Mouse (Mus musculus): ENCODE measurements around the gene Fam160a1. TPM values are rescaled to one million over a fixed set of nuclear protein-coding genes. Genes with fewer than 3 reads are reported as not detected.

The Fam160a1 gene
- polyA plus RNA-seq, 1 experiment from 2014 or later, result 5.1 TPM

- Histone ChIP-seq H3K4me2 (no peak overlapping the region), H3K36me3 (no peaks in the 10 kb centered on the region), H3K27ac (no peak overlapping the region), H3K27me3 (no peaks in the 10 kb centered on the region), H3K4me1 (peaks cover 17% of the 10 kb centered on the region), H3K9me3 (replicated peaks) (no peaks in the 10 kb centered on the region), H3K4me3 (replicated peaks) (no peak overlapping the region), H3K9ac (no peak overlapping the region)
- ATAC-seq (replicated peaks; ENCODE audit: low FRiP score), result no peak
- 89% methylated on average over 1 of the region's 1 CpGs for WGBS
Measured at GRCm38 (mm10) chr3:85846316-85846715, 29.2 kb upstream of the Fam160a1 start.

DNA sequence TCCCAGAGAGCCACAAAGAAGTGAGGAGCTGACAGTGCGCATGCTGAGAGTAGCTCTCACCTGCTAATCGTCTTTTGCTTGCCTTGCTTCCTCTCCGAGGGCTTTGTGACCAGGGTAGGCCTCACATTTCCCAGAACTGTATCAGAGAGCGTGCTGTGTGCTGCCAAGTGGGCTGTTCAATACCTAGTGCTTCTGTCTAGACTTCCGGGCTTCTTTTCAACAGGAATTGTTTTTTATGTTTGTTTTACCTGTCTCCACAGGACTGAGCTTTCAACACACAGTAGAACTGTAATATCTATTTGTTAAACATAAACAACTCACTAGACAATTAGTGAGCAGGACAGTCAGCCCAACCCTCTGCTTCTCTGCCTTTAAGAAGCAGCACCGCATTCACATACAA lies 28.2 kb upstream of the Fam160a1 start:
- H3K36me3 ChIP-seq, result no peaks in the 10 kb centered on the region
- H3K9me3 ChIP-seq (replicated peaks), result no peaks in the 10 kb centered on the region
- WGBS, result 86% methylated on average over 6 of the region's 6 CpGs
- peaks cover 17% of the 10 kb centered on the region for H3K4me1 ChIP-seq
- no peaks in the 10 kb centered on the region for H3K27me3 ChIP-seq
- H3K4me2 ChIP-seq, result no peak overlapping the region
- no peak overlapping the region for H3K4me3 ChIP-seq (replicated peaks)
- no peak overlapping the region for H3K27ac ChIP-seq
- no peak for ATAC-seq (replicated peaks; ENCODE audit: low FRiP score)
- H3K9ac ChIP-seq, result no peak overlapping the region

- H3K4me1 ChIP-seq, result peaks cover 17% of the 10 kb centered on the region
- no peaks in the 10 kb centered on the region for H3K9me3 ChIP-seq (replicated peaks)
- no peaks in the 10 kb centered on the region for H3K27me3 ChIP-seq
- peak overlapping the region; percentile 83 for H3K27ac ChIP-seq
- no peak overlapping the region for H3K9ac ChIP-seq
- H3K36me3 ChIP-seq, result no peaks in the 10 kb centered on the region
- ATAC-seq (replicated peaks; ENCODE audit: low FRiP score), result no peak
- H3K4me3 ChIP-seq (replicated peaks), result no peak overlapping the region
- H3K4me2 ChIP-seq, result no peak overlapping the region
Measured at GRCm38 (mm10) chr3:85842881-85843218, 25.8 kb upstream of the Fam160a1 start.

GRCm38 (mm10) chr3:85842177-85842880 lies 25.2 kb upstream of the Fam160a1 start:
- Histone ChIP-seq H3K9ac (no peak overlapping the region), H3K27ac (peak overlapping the region; percentile 83), H3K9me3 (replicated peaks) (no peaks in the 10 kb centered on the region), H3K4me3 (replicated peaks) (no peak overlapping the region), H3K27me3 (no peaks in the 10 kb centered on the region), H3K4me2 (peak overlapping the region; percentile 21), H3K36me3 (no peaks in the 10 kb centered on the region), H3K4me1 (peaks cover 17% of the 10 kb centered on the region)
- peak; percentile 14; the same call in 1 of the 2 replicates for ATAC-seq (replicated peaks; ENCODE audit: low FRiP score)
- WGBS, result 16% methylated on average over 9 of the region's 9 CpGs

- Histone ChIP-seq H3K4me1 (peaks cover 17% of the 10 kb centered on the region), H3K27ac (peak overlapping the region; percentile 83), H3K4me3 (replicated peaks) (no peak overlapping the region), H3K4me2 (peak overlapping the region; percentile 21; the same call in 1 of the 2 replicates), H3K27me3 (no peaks in the 10 kb centered on the region), H3K9me3 (replicated peaks) (no peaks in the 10 kb centered on the region), H3K36me3 (no peaks in the 10 kb centered on the region), H3K9ac (no peak overlapping the region)
- WGBS, result 22% methylated on average over 2 of the region's 2 CpGs
- ATAC-seq (replicated peaks; ENCODE audit: low FRiP score), result peak; percentile 74
Measured at GRCm38 (mm10) chr3:85841454-85842176, 24.5 kb upstream of the Fam160a1 start.

DNA sequence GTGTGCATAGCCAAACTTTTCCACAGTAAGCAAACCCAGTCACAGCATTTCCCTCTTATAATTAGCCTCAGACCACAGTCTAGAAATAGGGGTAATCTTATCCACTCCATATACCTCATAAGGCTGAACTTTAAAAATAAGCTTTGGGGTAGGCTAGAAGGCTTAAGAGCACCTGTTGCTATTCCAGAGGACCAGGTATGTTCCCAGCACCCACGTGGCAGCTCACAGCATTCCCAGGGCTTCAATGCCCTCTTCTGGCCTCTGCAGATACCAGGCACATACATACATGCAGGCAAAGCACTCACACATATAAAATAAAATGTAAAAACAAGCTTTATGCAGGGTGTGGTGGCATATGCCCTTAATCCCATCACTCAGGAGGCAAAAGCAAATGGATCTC lies 16.5 kb upstream of the Fam160a1 start:
- Histone ChIP-seq H3K4me3 (replicated peaks) (no peak overlapping the region), H3K9ac (no peak overlapping the region), H3K27ac (no peak overlapping the region; the same call in 1 of the 2 replicates), H3K4me1 (peaks cover 19% of the 10 kb centered on the region), H3K4me2 (no peak overlapping the region), H3K36me3 (no peaks in the 10 kb centered on the region), H3K27me3 (no peaks in the 10 kb centered on the region), H3K9me3 (replicated peaks) (no peaks in the 10 kb centered on the region)
- no peak for ATAC-seq (replicated peaks; ENCODE audit: low FRiP score)
- 82% methylated on average over 1 of the region's 1 CpGs for WGBS

GRCm38 (mm10) chr3:85832490-85833155 lies 15.5 kb upstream of the Fam160a1 start:
- Histone ChIP-seq H3K9ac (no peak overlapping the region), H3K27me3 (no peaks in the 10 kb centered on the region), H3K4me1 (peaks cover 24% of the 10 kb centered on the region), H3K27ac (peak overlapping the region; percentile 52; the same call in 1 of the 2 replicates), H3K4me2 (no peak overlapping the region), H3K36me3 (no peaks in the 10 kb centered on the region), H3K9me3 (replicated peaks) (no peaks in the 10 kb centered on the region), H3K4me3 (replicated peaks) (no peak overlapping the region)
- no peak for ATAC-seq (replicated peaks; ENCODE audit: low FRiP score)
- WGBS, result 54% methylated on average over 10 of the region's 10 CpGs

- ATAC-seq (replicated peaks; ENCODE audit: low FRiP score), result no peak
- Histone ChIP-seq H3K27me3 (no peaks in the 10 kb centered on the region), H3K9me3 (replicated peaks) (no peaks in the 10 kb centered on the region), H3K4me3 (replicated peaks) (no peak overlapping the region), H3K27ac (no peak overlapping the region), H3K36me3 (no peaks in the 10 kb centered on the region), H3K9ac (no peak overlapping the region), H3K4me2 (no peak overlapping the region), H3K4me1 (peaks cover 30% of the 10 kb centered on the region)
- WGBS, result 59% methylated on average over 1 of the region's 1 CpGs
Measured at GRCm38 (mm10) chr3:85831785-85832184, 14.7 kb upstream of the Fam160a1 start.

- no peak overlapping the region for H3K9ac ChIP-seq
- H3K4me1 ChIP-seq, result peaks cover 30% of the 10 kb centered on the region
- H3K27me3 ChIP-seq, result no peaks in the 10 kb centered on the region
- no peak overlapping the region for H3K4me2 ChIP-seq
- ATAC-seq (replicated peaks; ENCODE audit: low FRiP score), result no peak; the same call in 1 of the 2 replicates
- H3K36me3 ChIP-seq, result no peaks in the 10 kb centered on the region
- H3K4me3 ChIP-seq (replicated peaks), result no peak overlapping the region
- peak overlapping the region; percentile 62 for H3K27ac ChIP-seq
- H3K9me3 ChIP-seq (replicated peaks), result no peaks in the 10 kb centered on the region
- 43% methylated on average over 4 of the region's 4 CpGs for WGBS
Measured at GRCm38 (mm10) chr3:85829047-85829446, 12.0 kb upstream of the Fam160a1 start.

DNA sequence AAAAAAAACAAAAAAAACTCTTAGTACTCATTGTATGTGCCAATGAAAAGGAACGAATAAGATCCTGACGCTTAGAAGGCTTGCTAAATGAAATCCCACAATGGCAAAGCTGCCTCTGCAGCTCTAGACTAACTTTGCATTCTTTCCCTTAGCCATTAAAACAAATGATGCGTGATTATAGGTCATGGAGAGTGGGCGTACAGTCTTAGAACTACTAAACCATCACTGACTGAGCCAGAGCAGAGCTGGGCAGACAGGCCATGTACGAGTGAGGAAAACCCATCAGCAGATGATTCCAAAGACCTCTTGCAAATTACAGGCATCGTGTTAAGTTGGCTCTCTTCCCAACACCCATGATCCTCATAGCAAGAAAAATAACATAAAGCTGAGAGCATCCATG lies 10.7 kb upstream of the Fam160a1 start:
- peaks cover 28% of the 10 kb centered on the region for H3K4me1 ChIP-seq
- no peaks in the 10 kb centered on the region for H3K9me3 ChIP-seq (replicated peaks)
- H3K4me2 ChIP-seq, result no peak overlapping the region
- H3K9ac ChIP-seq, result no peak overlapping the region
- 37% methylated on average over 6 of the region's 6 CpGs for WGBS
- no peaks in the 10 kb centered on the region for H3K36me3 ChIP-seq
- peak; percentile 85 for ATAC-seq (replicated peaks; ENCODE audit: low FRiP score)
- no peaks in the 10 kb centered on the region for H3K27me3 ChIP-seq
- H3K27ac ChIP-seq, result peak overlapping the region; percentile 83
- H3K4me3 ChIP-seq (replicated peaks), result no peak overlapping the region

DNA sequence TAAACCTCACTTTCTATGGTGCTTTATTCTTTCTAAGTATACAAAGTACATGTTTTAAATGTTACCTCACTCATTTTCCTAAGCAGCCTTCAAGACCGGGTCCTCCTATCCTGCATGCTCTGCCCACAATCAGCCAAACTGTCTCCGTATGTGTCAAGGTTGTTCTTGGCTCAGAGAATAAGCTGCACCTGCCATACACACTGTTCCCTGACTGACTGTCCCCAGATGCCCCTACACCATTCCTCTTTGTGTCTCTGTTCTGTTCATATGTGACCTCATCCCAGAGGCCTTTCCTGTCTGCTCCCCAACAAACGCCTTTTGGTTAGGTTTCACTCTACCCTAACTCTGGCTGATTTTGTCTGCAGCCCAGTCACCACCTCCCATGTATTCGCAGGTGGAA lies 10.2 kb upstream of the Fam160a1 start:
- 52% methylated on average over 4 of the region's 4 CpGs for WGBS
- Histone ChIP-seq H3K9me3 (replicated peaks) (no peaks in the 10 kb centered on the region), H3K27ac (peak overlapping the region; percentile 83), H3K36me3 (no peaks in the 10 kb centered on the region), H3K9ac (no peak overlapping the region), H3K4me2 (peak overlapping the region; percentile 14; the same call in 1 of the 2 replicates), H3K4me3 (replicated peaks) (no peak overlapping the region), H3K27me3 (no peaks in the 10 kb centered on the region), H3K4me1 (peaks cover 23% of the 10 kb centered on the region)
- ATAC-seq (replicated peaks; ENCODE audit: low FRiP score), result peak; percentile 15; the same call in 1 of the 2 replicates
